Mouse (Mus musculus) hindbrain, embryonic 12.5 days (tissue): ENCODE measurements at regions not wholly inside any gene's neighbourhood (a gene's known extent, or its start where the extent isn't known, plus 50 kb on each side); places are given as distances from the start of the nearest gene placed in this dataset.

Experiments
- ATAC-seq: fragments of 200-750 bp; cut with Nextera tagmentation; 2 replicates; pipeline ENCODE4 v1.8.0; 2017; ENCODE audit warnings: moderate TSS enrichment; ENCODE audit not compliant: low FRiP score
- H3K27ac ChIP-seq: fragments of 300-500 bp; sonication (generic); 2 replicates; pipeline ENCODE4 v1.5.1; 2016; ENCODE audit warnings: mild to moderate bottlenecking
- H3K27me3 ChIP-seq: fragments of 300-500 bp; sonication (generic); 2 replicates; pipeline ENCODE4 v1.6.1; 2016; ENCODE audit warnings: mild to moderate bottlenecking
- H3K36me3 ChIP-seq: fragments of 300-500 bp; sonication (generic); 2 replicates; pipeline ENCODE4 v1.6.1; 2016; ENCODE audit warnings: mild to moderate bottlenecking
- H3K4me1 ChIP-seq: fragments of 300-500 bp; sonication (generic); 2 replicates; pipeline ENCODE4 v1.6.1; 2016
- H3K4me2 ChIP-seq: fragments of 300-500 bp; sonication (generic); replicated peaks from 2 replicates; pipeline ENCODE4 v1.6.1; 2016; ENCODE audit warnings: mild to moderate bottlenecking
- H3K4me3 ChIP-seq: fragments of 300-500 bp; sonication (generic); 2 replicates; pipeline ENCODE4 v1.5.1; 2016; ENCODE audit warnings: mild to moderate bottlenecking
- H3K9ac ChIP-seq: fragments of 300-500 bp; sonication (generic); 2 replicates; pipeline ENCODE4 v1.6.1; 2016; ENCODE audit warnings: mild to moderate bottlenecking, moderate library complexity
- H3K9me3 ChIP-seq: fragments of 300-500 bp; sonication (generic); replicated peaks from 2 replicates; pipeline ENCODE4 v1.6.1; 2016; ENCODE audit warnings: mild to moderate bottlenecking
- WGBS: fragments of 180-500 bp; shearing (Covaris S2); methylation state at CpG from one replicate; pipeline ENCODE4 v1.1.7; 2016; 5-methylcytosine and 5-hydroxymethylcytosine counted together

DNA sequence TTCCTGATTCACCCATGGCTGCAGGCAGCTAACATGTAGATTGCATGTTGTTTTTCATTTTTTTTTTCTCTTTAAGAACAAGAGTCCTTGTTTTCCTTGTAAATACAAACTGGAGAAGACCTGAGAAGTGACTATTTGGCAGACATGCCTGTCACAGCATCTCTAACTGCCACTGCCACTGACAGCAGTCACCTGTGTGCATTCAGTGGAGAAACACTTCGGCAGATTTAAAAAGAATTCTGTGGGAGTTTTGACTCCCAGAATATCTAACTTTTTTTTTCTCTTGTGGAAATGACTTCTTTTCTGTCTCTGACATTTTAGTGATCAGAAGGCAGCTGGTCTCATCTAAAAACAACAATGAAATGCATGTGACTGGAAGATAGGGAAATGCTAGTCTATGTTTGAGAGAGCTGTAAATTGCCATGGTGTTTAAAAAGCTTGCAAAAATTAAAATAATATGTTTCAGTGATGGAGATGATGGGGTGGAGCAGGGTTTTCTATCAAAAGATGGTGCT, 526.0 kb upstream of the Agtr1b start:
- Histone ChIP-seq H3K9me3 (no peaks in the 10 kb centered on the region), H3K27me3 (no peaks in the 10 kb centered on the region), H3K4me1 (no peaks in the 10 kb centered on the region), H3K36me3 (no peaks in the 10 kb centered on the region), H3K4me3 (no peak overlapping the region), H3K4me2 (no peak overlapping the region), H3K9ac (no peak overlapping the region), H3K27ac (no peak overlapping the region)
- ATAC-seq = no peak
- 76% methylated on average over 1 of the region's 1 CpGs for WGBS

- Histone ChIP-seq H3K36me3 (no peaks in the 10 kb centered on the region), H3K27me3 (no peaks in the 10 kb centered on the region), H3K4me3 (no peak overlapping the region), H3K27ac (no peak overlapping the region), H3K9ac (no peak overlapping the region), H3K4me1 (no peaks in the 10 kb centered on the region), H3K4me2 (no peak overlapping the region), H3K9me3 (no peaks in the 10 kb centered on the region)
- no peak for ATAC-seq
- WGBS = 86% methylated on average over 2 of the region's 2 CpGs
These were observed 497.3 kb upstream of the Agtr1b start for GRCm38 (mm10) chr3:20864241-20864640.

- H3K9me3 ChIP-seq = no peaks in the 10 kb centered on the region
- H3K4me2 ChIP-seq = no peak overlapping the region
- H3K27me3 ChIP-seq = no peaks in the 10 kb centered on the region
- WGBS = 87% methylated on average over 4 of the region's 4 CpGs
- no peak overlapping the region for H3K27ac ChIP-seq
- H3K4me3 ChIP-seq = no peak overlapping the region
- H3K36me3 ChIP-seq = no peaks in the 10 kb centered on the region
- no peaks in the 10 kb centered on the region for H3K4me1 ChIP-seq
- H3K9ac ChIP-seq = no peak overlapping the region
- no peak for ATAC-seq
These were observed 464.1 kb upstream of the Agtr1b start for GRCm38 (mm10) chr3:20831038-20831437.

GRCm38 (mm10) chr3:20829391-20829790, 462.4 kb upstream of the Agtr1b start:
- no peaks in the 10 kb centered on the region for H3K9me3 ChIP-seq
- H3K9ac ChIP-seq = no peak overlapping the region
- no peak overlapping the region for H3K27ac ChIP-seq
- H3K27me3 ChIP-seq = no peaks in the 10 kb centered on the region
- no peak for ATAC-seq
- H3K4me1 ChIP-seq = no peaks in the 10 kb centered on the region
- 73% methylated on average over 1 of the region's 1 CpGs for WGBS
- H3K4me3 ChIP-seq = no peak overlapping the region
- no peaks in the 10 kb centered on the region for H3K36me3 ChIP-seq
- H3K4me2 ChIP-seq = no peak overlapping the region

DNA sequence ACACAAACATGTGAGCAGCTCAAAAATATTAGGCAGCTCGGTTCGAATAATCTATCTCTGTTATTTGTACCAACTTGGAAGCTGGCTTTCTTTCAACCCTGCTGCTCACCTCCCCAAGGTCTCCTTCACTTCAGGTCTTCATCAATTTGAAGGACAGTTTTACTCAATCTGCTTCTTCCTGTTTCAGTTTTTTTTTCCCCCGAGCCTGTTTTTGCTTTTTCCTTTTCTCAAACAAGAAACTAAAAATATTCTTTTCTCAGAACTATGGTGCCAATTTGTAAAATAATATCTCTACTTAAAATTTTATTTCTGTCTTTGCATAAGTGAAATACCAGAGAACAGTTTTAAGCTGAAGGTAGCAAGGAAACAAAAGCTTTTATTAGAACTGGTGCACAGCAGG, 461.8 kb upstream of the Agtr1b start:
- Histone ChIP-seq H3K27ac (no peak overlapping the region), H3K36me3 (no peaks in the 10 kb centered on the region), H3K4me2 (no peak overlapping the region), H3K27me3 (no peaks in the 10 kb centered on the region), H3K9me3 (no peaks in the 10 kb centered on the region), H3K4me3 (no peak overlapping the region), H3K4me1 (no peaks in the 10 kb centered on the region), H3K9ac (no peak overlapping the region)
- WGBS = 81% methylated on average over 3 of the region's 3 CpGs
- ATAC-seq = no peak

GRCm38 (mm10) chr3:20825661-20826334, 458.8 kb upstream of the Agtr1b start:
- no peak overlapping the region for H3K4me2 ChIP-seq
- no peak for ATAC-seq
- H3K4me3 ChIP-seq = no peak overlapping the region
- H3K27me3 ChIP-seq = no peaks in the 10 kb centered on the region
- WGBS = 91% methylated on average over 4 of the region's 4 CpGs
- H3K9me3 ChIP-seq = no peaks in the 10 kb centered on the region
- no peaks in the 10 kb centered on the region for H3K36me3 ChIP-seq
- H3K9ac ChIP-seq = no peak overlapping the region
- no peaks in the 10 kb centered on the region for H3K4me1 ChIP-seq
- no peak overlapping the region for H3K27ac ChIP-seq

DNA sequence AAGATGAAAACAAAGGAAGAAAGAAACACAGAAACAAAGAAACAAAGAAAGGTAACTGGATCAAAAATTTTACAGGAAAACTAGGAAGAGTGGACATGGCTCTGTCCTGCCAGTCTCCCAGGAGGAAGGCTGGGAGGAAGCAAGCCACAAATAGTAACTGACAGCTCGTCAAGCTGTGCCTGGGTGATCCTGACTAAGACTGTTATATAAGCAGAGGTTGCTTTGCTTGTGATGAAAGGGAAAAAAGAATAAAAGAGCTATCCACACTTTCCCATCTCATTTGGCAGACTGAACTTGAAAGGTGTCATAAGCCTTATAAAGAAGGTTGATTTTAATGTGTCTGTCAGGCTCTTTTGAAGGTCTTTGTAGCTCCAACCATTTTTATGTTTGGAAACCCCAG, 455.2 kb upstream of the Agtr1b start:
- no peak for ATAC-seq
- H3K4me3 ChIP-seq = no peak overlapping the region
- 25% methylated on average over 1 of the region's 1 CpGs for WGBS
- H3K36me3 ChIP-seq = no peaks in the 10 kb centered on the region
- H3K27me3 ChIP-seq = no peaks in the 10 kb centered on the region
- H3K4me1 ChIP-seq = no peaks in the 10 kb centered on the region
- H3K9ac ChIP-seq = no peak overlapping the region
- no peak overlapping the region for H3K4me2 ChIP-seq
- no peaks in the 10 kb centered on the region for H3K9me3 ChIP-seq
- no peak overlapping the region for H3K27ac ChIP-seq

- H3K9ac ChIP-seq = no peak overlapping the region
- WGBS = 76% methylated on average over 4 of the region's 4 CpGs
- H3K4me2 ChIP-seq = no peak overlapping the region
- H3K27ac ChIP-seq = no peak overlapping the region
- no peaks in the 10 kb centered on the region for H3K27me3 ChIP-seq
- no peaks in the 10 kb centered on the region for H3K36me3 ChIP-seq
- H3K4me1 ChIP-seq = no peaks in the 10 kb centered on the region
- H3K9me3 ChIP-seq = no peaks in the 10 kb centered on the region
- no peak for ATAC-seq
- H3K4me3 ChIP-seq = no peak overlapping the region
These were observed 454.7 kb upstream of the Agtr1b start for GRCm38 (mm10) chr3:20821712-20822111.

DNA sequence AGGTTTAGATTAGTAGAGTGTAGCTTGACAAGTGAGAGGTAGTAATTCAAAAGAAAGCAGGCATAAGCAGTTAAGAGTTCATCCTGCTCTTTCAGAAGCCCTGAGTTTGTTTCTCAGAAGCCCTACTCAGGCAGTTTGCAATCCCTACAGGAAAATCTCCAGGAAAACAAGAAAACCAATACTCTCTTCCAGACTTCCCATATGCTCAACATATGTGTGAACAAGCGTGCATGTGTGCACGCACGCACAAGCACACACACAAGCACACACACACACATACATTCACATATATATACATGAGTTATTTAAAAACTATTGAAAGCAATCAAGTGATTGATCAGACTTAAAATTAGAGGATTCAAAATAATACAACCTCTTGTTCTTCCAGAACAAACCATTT, 453.1 kb upstream of the Agtr1b start:
- WGBS = 93% methylated on average over 3 of the region's 3 CpGs
- Histone ChIP-seq H3K27me3 (no peaks in the 10 kb centered on the region), H3K9ac (no peak overlapping the region), H3K4me3 (no peak overlapping the region), H3K4me2 (no peak overlapping the region), H3K4me1 (no peaks in the 10 kb centered on the region), H3K36me3 (no peaks in the 10 kb centered on the region), H3K9me3 (no peaks in the 10 kb centered on the region), H3K27ac (no peak overlapping the region)
- no peak for ATAC-seq

DNA sequence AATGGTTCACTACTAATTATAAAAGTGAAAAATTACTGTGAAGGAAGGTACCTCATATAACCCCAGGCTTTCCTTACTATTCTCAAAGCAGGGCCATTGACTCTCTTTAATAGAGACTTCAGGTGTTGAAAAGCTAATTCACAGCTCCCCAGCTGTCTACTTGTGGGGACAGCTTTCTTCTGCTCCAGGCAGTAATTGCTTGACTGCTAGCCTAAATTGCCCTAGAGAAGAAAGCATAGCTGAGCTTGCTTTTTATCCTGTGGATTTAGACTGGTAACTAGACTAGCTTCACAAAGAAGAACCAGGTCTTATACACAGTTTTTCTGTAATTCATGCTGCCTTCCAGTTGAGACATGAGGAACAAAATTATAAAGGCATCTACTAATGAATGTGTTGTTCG, 452.6 kb upstream of the Agtr1b start:
- Histone ChIP-seq H3K27ac (no peak overlapping the region), H3K4me2 (no peak overlapping the region), H3K9me3 (no peaks in the 10 kb centered on the region), H3K27me3 (no peaks in the 10 kb centered on the region), H3K4me1 (no peaks in the 10 kb centered on the region), H3K4me3 (no peak overlapping the region), H3K9ac (no peak overlapping the region), H3K36me3 (no peaks in the 10 kb centered on the region)
- no peak for ATAC-seq
- 83% methylated on average over 1 of the region's 1 CpGs for WGBS

GRCm38 (mm10) chr3:20816613-20817012, 449.6 kb upstream of the Agtr1b start:
- Histone ChIP-seq H3K9ac (no peak overlapping the region), H3K36me3 (no peaks in the 10 kb centered on the region), H3K4me1 (no peaks in the 10 kb centered on the region), H3K4me2 (no peak overlapping the region), H3K27ac (no peak overlapping the region), H3K9me3 (no peaks in the 10 kb centered on the region), H3K4me3 (no peak overlapping the region), H3K27me3 (no peaks in the 10 kb centered on the region)
- 47% methylated on average over 1 of the region's 1 CpGs for WGBS
- no peak for ATAC-seq

GRCm38 (mm10) chr3:20794256-20794655, 427.3 kb upstream of the Agtr1b start:
- ATAC-seq = no peak
- no peaks in the 10 kb centered on the region for H3K36me3 ChIP-seq
- 50% methylated on average over 1 of the region's 1 CpGs for WGBS
- H3K4me2 ChIP-seq = no peak overlapping the region
- no peaks in the 10 kb centered on the region for H3K27me3 ChIP-seq
- no peak overlapping the region for H3K9ac ChIP-seq
- no peak overlapping the region for H3K27ac ChIP-seq
- H3K4me1 ChIP-seq = no peaks in the 10 kb centered on the region
- H3K9me3 ChIP-seq = no peaks in the 10 kb centered on the region
- no peak overlapping the region for H3K4me3 ChIP-seq

GRCm38 (mm10) chr3:20792503-20792902, 425.5 kb upstream of the Agtr1b start:
- WGBS = 85% methylated on average over 1 of the region's 1 CpGs
- no peak overlapping the region for H3K4me2 ChIP-seq
- no peaks in the 10 kb centered on the region for H3K27me3 ChIP-seq
- H3K9me3 ChIP-seq = no peaks in the 10 kb centered on the region
- H3K27ac ChIP-seq = no peak overlapping the region
- no peak for ATAC-seq
- H3K4me1 ChIP-seq = no peaks in the 10 kb centered on the region
- no peaks in the 10 kb centered on the region for H3K36me3 ChIP-seq
- no peak overlapping the region for H3K4me3 ChIP-seq
- H3K9ac ChIP-seq = no peak overlapping the region
